Mouse (Mus musculus) thymus, postnatal 36 days (tissue): ENCODE measurements at regions not wholly inside any gene's neighbourhood (a gene's known extent, or its start where the extent isn't known, plus 50 kb on each side); places are given as distances from the start of the nearest gene placed in this dataset.
A peak's percentile ranks its signal among the peaks of the same experiment; 100 is the strongest.

Source experiments
- DNase-seq, 2 experiments: peaks; one replicate each; pipeline ENCODE4 v3.0.0; 2022; ENCODE audit warnings: mixed read lengths in 2 of 2

DNA sequence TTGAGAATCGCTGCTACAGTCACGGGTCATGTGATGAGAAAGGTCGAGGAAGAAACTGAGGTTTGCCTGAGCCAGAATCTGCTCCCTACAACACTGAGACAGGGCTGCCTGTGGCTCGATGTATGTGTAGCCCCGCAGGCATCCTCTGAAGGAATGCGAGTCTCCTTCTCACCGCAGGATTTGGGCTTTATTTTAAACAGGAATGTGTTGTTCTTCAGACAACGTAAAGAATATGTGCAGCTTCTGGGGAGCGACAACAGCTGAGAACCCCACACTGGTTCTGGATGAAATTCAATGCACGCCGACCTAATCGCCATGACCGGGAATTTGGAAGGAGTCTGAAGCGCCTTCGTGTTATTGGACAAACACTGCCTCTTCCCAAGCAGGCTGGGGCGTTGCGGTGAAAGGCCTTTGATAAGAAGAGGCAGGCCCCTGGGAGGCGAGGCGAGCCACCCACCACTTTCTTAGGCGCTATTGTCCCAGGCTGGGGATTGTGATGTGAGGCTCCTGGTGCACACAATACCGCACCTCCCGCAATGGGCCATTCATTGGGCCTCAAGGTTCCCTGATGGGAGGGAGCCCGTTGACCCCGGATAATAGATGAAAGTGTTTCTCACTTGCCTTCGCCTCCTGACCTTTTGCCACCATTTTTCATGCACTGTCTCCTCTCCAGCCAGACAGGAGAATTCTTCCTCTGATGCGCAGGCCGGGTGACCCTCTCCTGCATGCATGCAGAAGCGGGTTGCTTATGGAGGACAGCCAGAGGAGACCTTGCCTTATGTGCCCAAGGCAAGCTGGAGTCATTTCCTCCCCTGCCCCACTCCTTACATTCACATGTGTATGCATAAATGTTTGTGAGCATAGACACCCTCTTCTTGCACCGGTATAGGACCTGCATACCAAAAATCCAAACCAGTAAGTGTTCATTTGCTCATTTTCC lies 247.6 kb downstream of the Mycn start:
- no peak for DNase-seq

GRCm38 (mm10) chr12:12687376-12687775 lies 254.3 kb downstream of the Mycn start:
- DNase-seq: no peak

GRCm38 (mm10) chr12:12685217-12685522 lies 256.5 kb downstream of the Mycn start:
- no peak for DNase-seq

- DNase-seq: no peak
These were observed 257.1 kb downstream of the Mycn start for GRCm38 (mm10) chr12:12684481-12685216.

DNA sequence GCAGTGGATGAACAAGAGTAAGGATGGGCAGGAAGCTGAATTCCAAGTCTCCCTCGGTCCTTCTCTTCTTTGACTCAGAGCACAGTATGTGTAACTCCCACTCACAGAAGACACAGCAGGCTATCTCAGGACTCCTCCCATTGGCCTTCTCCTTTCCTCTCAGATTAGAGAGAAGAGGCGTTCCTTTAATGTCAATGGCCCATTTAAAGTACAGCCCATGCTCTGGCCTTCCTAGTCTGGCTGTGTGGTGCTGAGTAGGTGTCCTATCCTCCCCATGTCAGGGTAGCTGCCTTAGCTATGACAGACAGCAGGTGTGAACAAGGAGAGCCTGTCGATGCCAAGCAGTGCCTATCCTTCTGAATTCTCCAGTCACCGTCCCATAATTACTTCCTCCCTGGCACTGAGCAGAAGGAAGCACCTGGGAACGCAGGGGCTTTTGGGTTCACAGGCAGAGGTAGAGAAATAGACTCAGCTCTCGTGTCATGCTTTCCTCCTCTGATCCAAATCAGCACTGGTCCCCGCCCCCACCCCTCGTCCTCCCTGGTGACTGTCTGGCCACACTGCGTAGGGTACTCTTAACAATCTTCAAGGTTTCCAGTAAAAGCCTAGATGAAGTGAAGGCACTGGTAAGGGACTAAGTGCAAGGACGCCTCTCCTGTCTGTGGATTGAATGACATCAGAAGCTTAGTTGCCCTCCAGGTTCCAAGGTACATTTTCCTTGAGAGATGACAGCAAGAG lies 257.8 kb downstream of the Mycn start:
- DNase-seq: no peak

GRCm38 (mm10) chr12:12681101-12681500 lies 260.6 kb downstream of the Mycn start:
- no peak for DNase-seq

GRCm38 (mm10) chr12:12680371-12680921 lies 261.3 kb downstream of the Mycn start:
- DNase-seq: no peak

DNA sequence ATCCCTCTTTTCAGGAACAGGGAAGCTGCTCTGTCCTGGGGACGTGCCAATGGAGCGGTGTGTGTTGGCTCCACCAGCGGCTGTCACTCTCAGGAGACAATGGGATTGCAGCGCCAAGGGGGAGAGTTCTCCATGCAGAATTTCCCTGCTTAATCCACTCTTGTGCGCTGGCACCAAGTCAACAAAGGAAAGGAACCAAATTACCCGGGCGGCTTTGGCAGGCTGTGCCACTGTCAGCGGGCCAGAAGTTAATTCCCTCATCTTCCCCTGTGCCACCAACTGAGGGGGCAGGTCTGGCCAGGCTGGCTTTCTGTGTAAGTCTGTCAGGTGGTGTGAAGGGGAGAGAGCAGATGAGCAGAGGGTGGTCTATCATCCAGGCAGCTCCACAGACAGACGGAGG lies 265.0 kb downstream of the Mycn start:
- DNase-seq: no peak

- no peak for DNase-seq
These were observed 271.8 kb downstream of the Mycn start for GRCm38 (mm10) chr12:12669931-12670330.

DNA sequence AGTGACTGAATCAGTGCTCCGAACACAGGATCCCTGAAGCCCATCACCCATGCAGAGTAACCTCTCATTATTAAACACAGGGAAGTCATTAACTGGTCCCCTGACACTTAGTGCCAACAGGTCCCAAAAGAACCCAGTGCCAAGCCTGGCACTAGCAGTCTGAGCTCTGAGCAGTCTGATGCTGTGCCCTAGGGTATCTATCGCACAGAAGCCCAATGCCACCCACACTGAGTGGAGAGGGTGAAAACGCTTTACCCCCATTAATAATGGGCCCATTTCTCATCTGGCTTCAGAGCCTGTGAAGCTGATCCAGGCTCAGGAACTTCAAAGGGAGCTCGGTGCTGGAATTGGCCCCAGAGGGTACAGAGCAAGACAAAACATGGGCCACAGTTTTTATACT lies 272.8 kb downstream of the Mycn start:
- DNase-seq: no peak

DNA sequence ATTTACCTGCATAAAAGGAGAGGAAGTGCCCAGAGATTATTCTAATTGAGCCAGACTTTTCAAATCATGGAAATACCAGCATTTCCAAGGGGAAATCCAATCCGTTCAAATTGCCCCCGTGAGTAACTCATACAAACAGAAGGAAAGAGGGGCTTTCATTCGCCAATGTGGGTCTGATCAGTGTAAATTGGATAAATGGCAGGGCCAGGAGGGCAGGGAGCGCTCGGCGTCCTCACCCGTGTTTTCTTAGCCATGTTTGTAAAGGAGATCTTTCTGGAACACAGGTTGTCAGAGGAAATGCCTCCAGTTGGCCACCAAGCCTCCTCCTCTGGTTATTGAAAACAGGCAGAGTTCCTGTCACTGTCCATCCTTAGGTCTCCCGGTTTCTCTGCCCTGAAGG lies 286.1 kb downstream of the Mycn start:
- DNase-seq: no peak

GRCm38 (mm10) chr12:12655184-12655583 lies 286.5 kb downstream of the Mycn start:
- DNase-seq: no peak

DNA sequence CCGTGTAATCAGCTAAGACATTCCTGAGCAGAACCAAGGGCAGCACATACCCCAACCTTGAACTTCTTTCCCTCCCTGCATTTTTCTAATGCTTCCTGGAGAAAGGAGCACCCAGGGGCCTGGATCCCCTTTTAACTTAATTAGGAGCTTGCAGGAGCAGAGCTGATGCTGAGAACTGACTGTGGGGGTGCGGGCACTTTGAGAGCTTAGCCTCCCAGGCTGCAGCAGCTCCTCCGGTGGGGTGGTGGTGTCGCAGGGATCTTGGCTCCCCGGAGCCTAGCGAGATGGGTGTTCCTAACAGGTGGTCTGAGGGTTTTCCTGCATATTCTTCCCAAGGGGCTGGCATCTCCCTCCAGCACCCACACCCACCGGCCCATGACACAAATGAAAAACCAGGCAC lies 289.4 kb downstream of the Mycn start:
- DNase-seq: no peak

DNA sequence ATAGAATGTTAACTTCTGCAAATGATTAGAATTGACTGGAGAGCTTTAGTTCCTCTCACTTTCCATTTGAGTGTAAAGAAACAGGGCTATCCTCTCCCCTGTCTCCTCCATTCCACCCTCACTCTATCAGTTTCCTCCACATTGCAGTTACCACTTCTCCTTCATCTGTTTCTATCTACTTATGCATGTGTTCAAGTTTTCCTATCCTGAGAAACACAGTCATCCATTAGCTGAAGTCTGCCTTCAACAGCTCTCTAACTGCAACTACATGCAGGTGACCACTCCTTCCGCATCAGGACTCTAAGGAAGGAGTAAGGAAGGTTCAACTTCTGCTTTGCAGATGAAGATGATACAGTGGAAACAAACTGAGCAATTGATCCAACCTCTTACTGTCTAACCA lies 291.4 kb downstream of the Mycn start:
- no peak for DNase-seq

DNA sequence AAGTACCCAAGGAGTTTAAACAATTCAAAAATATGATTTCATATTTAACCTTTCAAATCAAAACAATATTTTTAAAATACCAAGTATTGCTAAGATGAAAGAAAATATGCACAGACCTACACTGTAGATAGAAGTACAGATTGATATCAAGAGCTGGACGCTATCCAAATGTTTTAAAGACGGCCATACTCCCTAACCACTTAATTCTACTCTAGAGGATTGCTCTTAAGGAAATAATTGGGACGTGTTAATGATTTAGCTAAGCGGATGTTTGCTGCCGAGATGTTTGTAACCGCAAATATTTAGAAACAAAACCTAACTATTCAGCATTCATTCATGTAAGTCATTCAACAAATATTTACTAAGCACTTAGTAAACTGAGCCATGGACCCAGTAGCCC lies 294.2 kb downstream of the Mycn start:
- no peak for DNase-seq

DNA sequence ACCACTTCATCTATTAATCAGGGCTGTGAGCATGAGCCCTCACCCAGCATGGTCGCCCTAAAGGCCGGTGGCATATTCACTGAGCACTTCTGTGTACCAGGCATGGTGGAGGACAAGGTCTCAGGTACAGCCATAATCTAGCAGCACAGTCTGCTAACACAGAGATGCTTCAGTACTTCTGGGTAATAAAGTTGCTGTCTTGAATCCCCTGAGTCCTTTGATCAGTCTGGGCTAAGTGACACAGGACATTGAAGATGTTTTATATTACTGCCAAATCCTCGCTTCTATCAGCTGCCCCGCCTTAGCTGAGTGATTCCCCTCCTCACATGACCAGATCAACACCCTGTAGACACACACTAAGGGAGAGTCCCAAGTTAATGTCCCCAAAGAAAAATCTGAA lies 296.5 kb downstream of the Mycn start:
- no peak for DNase-seq

GRCm38 (mm10) chr12:12643247-12643963 lies 298.3 kb downstream of the Mycn start:
- DNase-seq: no peak

DNA sequence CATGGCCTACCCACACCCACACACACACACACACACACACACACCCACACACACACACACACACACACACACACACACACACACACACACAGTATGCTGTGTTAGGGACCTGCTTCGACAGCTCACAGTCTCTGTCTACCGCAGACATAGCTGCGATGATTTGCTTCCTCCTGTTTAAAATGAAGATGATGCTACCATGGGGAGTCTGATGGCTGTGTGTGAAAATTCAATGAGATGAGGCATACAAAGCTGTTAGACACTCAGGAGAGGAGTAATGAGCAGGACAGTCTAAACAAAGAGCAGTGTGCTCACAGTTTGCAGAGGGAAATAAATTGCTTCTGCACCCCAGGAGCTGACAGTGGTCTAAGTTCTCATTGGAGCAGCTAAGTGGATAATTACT lies 306.4 kb downstream of the Mycn start:
- DNase-seq: no peak

DNA sequence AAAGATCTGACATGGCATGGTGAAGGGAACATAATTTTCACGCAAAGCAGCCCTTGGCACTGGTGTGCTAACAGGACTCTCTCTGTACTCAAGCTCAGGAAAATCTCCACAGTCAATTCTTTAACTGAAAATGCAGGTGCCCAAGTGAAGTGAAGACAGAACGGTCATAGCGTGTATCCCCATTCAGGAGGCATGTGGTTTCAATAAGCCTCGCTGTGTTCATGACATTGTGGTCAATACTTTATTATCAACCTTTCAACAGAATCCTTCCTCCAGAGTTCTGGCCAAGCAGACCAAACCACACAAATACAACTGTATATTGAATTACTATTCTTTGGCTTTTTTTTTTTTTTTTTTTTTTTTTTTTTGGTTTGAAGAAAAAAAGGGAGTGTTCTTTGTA lies 314.1 kb downstream of the Mycn start:
- no peak for DNase-seq

- DNase-seq: no peak
These were observed 315.9 kb downstream of the Mycn start for GRCm38 (mm10) chr12:12625788-12626187.

- DNase-seq: peak; percentile 43 to 45
These were observed 318.9 kb downstream of the Mycn start for GRCm38 (mm10) chr12:12622712-12623292.

GRCm38 (mm10) chr12:12621506-12621905 lies 320.2 kb downstream of the Mycn start:
- no peak for DNase-seq
